Comparison of ENCODE assay signal across 24 mouse cellular contexts in genomic region chr2:16588546-16588945, GRCm38 (mm10).
DNase-seq lines count a peak whose midpoint lies in the region; ATAC-seq and TF ChIP-seq lines count a peak whose summit lies in the region.
"Had no signal": no experiment of that assay in that cellular context is flagged by ENCODE, and none has a peak within 500 bp of the region (broad histone marks: within the 10 kb centered on the region; RNA-seq: fewer than 3 reads in every experiment).

No protein-coding gene starts in this region.

- no peak overlapping the region for H3K4me3 ChIP-seq in layer of hippocampus, adult 2 months
- H3K4me3 ChIP-seq: embryonic facial prominence, embryonic 10.5 days; embryonic facial prominence, embryonic 12.5 days; forebrain, embryonic 13.5 days; forebrain, embryonic 15.5 days had no signal

- ATAC-seq in hematopoietic stem cell, adult 5-6 weeks (replicated peaks in 1 of 2; ENCODE audit: insufficient read depth in 1 of 2, low FRiP score in 2 of 2, low TSS enrichment in 1 of 2, low read depth in 1 of 2, poor library complexity in 2 of 2, severe bottlenecking in 2 of 2), result peak; percentile 66 to 81
- ATAC-seq: activated CD4-positive, CD25-positive, alpha-beta regulatory T cell, adult 4 months; CD4-positive, CD25-positive, alpha-beta regulatory T cell, adult 4 months; forebrain, embryonic 13.5 days; forebrain, embryonic 15.5 days; forebrain, postnatal 0 days; Patski had no signal

- H3K27ac ChIP-seq in layer of hippocampus, adult 2 months, result 0 out of 2 replicates have a peak overlapping the region, but pooled peaks have one; percentile 19
- H3K27ac ChIP-seq: embryonic facial prominence, embryonic 10.5 days; embryonic facial prominence, embryonic 12.5 days; forebrain, embryonic 13.5 days; forebrain, embryonic 15.5 days had no signal

- TF ChIP-seq CTCF in layer of hippocampus, adult 2 months (conservative IDR thresholded peaks at IDR 0.05), result no peak

- no peak for DNase-seq in layer of hippocampus, adult 2 months (ENCODE audit: low spot score in 2 of 2)
- DNase-seq in layer of hippocampus, postnatal 36 days, result no peak
- DNase-seq in brain, adult 2 months (ENCODE audit: low read depth, low spot score), result peak; percentile 10
- no peak for DNase-seq in kidney, postnatal 4 days
- DNase-seq in adrenal gland, adult 18-20 months (ENCODE audit: low spot score in 2 of 2), result no peak
- no peak for DNase-seq in cerebellum, postnatal 25 days
- DNase-seq: adrenal gland, adult 2 months; adrenal gland, postnatal 10 days; adrenal gland, postnatal 25 days; B cell, adult 2 months; cerebellum, adult 11-12 months; cerebellum, adult 2 months; cerebellum, adult 9-10 months; cerebellum, postnatal 10 days; cerebellum, postnatal 36 days; forebrain, postnatal 0 days had no signal
